24 mouse cellular contexts compared by ENCODE assay signal in genomic region chr12:55834891-55835290, GRCm38 (mm10). TPM values are rescaled to one million over a fixed set of nuclear protein-coding genes. Genes with fewer than 3 reads are reported as not detected.
A peak's percentile ranks its signal among the peaks of the same experiment; 100 is the strongest.
DNase-seq lines count a peak whose midpoint lies in the region; ATAC-seq and TF ChIP-seq lines count a peak whose summit lies in the region.
"Had no signal": no experiment of that assay in that cellular context is flagged by ENCODE, and none has a peak within 500 bp of the region (broad histone marks: within the 10 kb centered on the region; RNA-seq: fewer than 3 reads in every experiment).

No protein-coding gene starts in this region.

- peaks cover 2% of the 10 kb centered on the region; the same call in 1 of the 2 replicates for H3K4me1 ChIP-seq in testis, adult 2 months (ENCODE audit: control insufficient read depth, insufficient read depth, low read length)
- peaks cover 17% of the 10 kb centered on the region for H3K4me1 ChIP-seq in neural tube, embryonic 15.5 days

- no peak overlapping the region for H3K4me2 ChIP-seq in neural tube, embryonic 15.5 days
- H3K4me2 ChIP-seq: embryonic facial prominence, embryonic 12.5 days; embryonic facial prominence, embryonic 15.5 days; heart, embryonic 11.5 days; hindbrain, embryonic 13.5 days had no signal

- H3K4me3 ChIP-seq in testis, adult 2 months (ENCODE audit: control insufficient read depth, low read depth, low read length), result no peak overlapping the region
- H3K4me3 ChIP-seq in neural tube, embryonic 15.5 days (replicated peaks), result no peak overlapping the region
- H3K4me3 ChIP-seq: embryonic facial prominence, embryonic 12.5 days; embryonic facial prominence, embryonic 15.5 days; heart, adult 2 months; hindbrain, embryonic 13.5 days had no signal

- DNase-seq in adrenal gland, adult (ENCODE audit: inconsistent age in 2 of 2, low spot score in 1 of 2), result peak; percentile 18 to 52
- no peak for DNase-seq in adrenal gland, postnatal 25 days
- DNase-seq in cerebellum, adult 9-11 months, result peak; percentile 36
- DNase-seq in cerebellum, adult 11 months, result no peak
- no peak for DNase-seq in testis, postnatal 14 days (ENCODE audit: low spot score)
- DNase-seq: adrenal gland, postnatal 14 days; cerebellum, adult 2 months; cerebellum, postnatal 10 days; forebrain, postnatal 0 days; gastrocnemius, adult 2 months; gastrocnemius, postnatal 14 days; heart, adult 2 months; kidney, adult 18-20 months had no signal

- H3K9ac ChIP-seq in neural tube, embryonic 15.5 days (replicated peaks), result no peak overlapping the region
- H3K9ac ChIP-seq: embryonic facial prominence, embryonic 12.5 days; embryonic facial prominence, embryonic 15.5 days; forebrain, postnatal 0 days; hindbrain, embryonic 13.5 days had no signal

- H3K27me3 ChIP-seq in testis, adult 2 months (ENCODE audit: control insufficient read depth, insufficient read depth, low read length), result no peaks in the 10 kb centered on the region
- H3K27me3 ChIP-seq in neural tube, embryonic 15.5 days (replicated peaks), result no peaks in the 10 kb centered on the region
- H3K27me3 ChIP-seq: embryonic facial prominence, embryonic 12.5 days; embryonic facial prominence, embryonic 15.5 days; hindbrain, embryonic 13.5 days had no signal

- no peak for TF ChIP-seq CTCF in testis, adult 2 months (IDR thresholded peaks at IDR 0.05; ENCODE audit: control insufficient read depth, insufficient read depth, insufficient replicate concordance, low read depth, low read length)

- 93% methylated on average over 8 of the region's 8 CpGs for WGBS in neural tube, embryonic 15.5 days

- H3K36me3 ChIP-seq in testis, adult 2 months (ENCODE audit: control insufficient read depth, insufficient read depth, low read length), result no peaks in the 10 kb centered on the region
- no peaks in the 10 kb centered on the region for H3K36me3 ChIP-seq in neural tube, embryonic 15.5 days
- H3K36me3 ChIP-seq: embryonic facial prominence, embryonic 15.5 days had no signal

- no peak for ATAC-seq in neural tube, embryonic 15.5 days (ENCODE audit: low FRiP score)
- ATAC-seq: forebrain, embryonic 14.5 days; forebrain, postnatal 0 days; hindbrain, embryonic 16.5 days; intestine, embryonic 16.5 days had no signal

- TF ChIP-seq POLR2A in testis, adult 2 months (IDR thresholded peaks at IDR 0.05; ENCODE audit: control insufficient read depth, low read depth, low read length), result no peak

- H3K27ac ChIP-seq in testis, adult 2 months (ENCODE audit: control insufficient read depth, insufficient read depth, low read depth, low read length), result peak overlapping the region; percentile 19
- H3K27ac ChIP-seq in neural tube, embryonic 15.5 days (replicated peaks), result no peak overlapping the region
- H3K27ac ChIP-seq: embryonic facial prominence, embryonic 12.5 days; embryonic facial prominence, embryonic 15.5 days; heart, adult 2 months; hindbrain, embryonic 10.5 days; hindbrain, embryonic 13.5 days had no signal

- H3K9me3 ChIP-seq in neural tube, embryonic 15.5 days (replicated peaks), result no peaks in the 10 kb centered on the region
- H3K9me3 ChIP-seq: embryonic facial prominence, embryonic 12.5 days; embryonic facial prominence, embryonic 15.5 days; G1E; hindbrain, embryonic 10.5 days; hindbrain, embryonic 13.5 days had no signal

RNA-seq across cellular contexts. Expression of gene Brms1l, which starts 1.2 kb away (rescaled TPM):
- total RNA-seq in adrenal gland, postnatal 25 days (2021), result 35.0 and 56.1 TPM in 2 replicates
- polyA plus RNA-seq in testis, adult 2 months (2012; rRNA removed), result 9.0 and 13.6 TPM in 2 replicates
- polyA plus RNA-seq in neural tube, embryonic 15.5 days (2015; fragmentation: Nextera tagmentation; extraction: Ambion mirVana), result 52.3 and 53.9 TPM in 2 replicates

RNA-seq across cellular contexts. Expression of gene Ralgapa1, which starts 13.9 kb away (rescaled TPM):
- total RNA-seq in adrenal gland, postnatal 25 days (2021), result 84.1 and 99.9 TPM in 2 replicates
- 32.3 and 35.5 TPM in 2 replicates for polyA plus RNA-seq in testis, adult 2 months (2012; rRNA removed)
- polyA plus RNA-seq in neural tube, embryonic 15.5 days (2015; fragmentation: Nextera tagmentation; extraction: Ambion mirVana), result 23.5 and 25.4 TPM in 2 replicates

Comparison
In these comparisons a context has a peak if more than half of its experiments do, and no peak if none do; other contexts are left out.
1. DNase-seq: peak in adrenal gland, adult (2 of 2) and cerebellum, adult 9-11 months (single experiment); none in adrenal gland, postnatal 25 days (single experiment), cerebellum, adult 11 months (single experiment) and testis, postnatal 14 days (single experiment).